Mouse (Mus musculus): ENCODE data around the gene Arhgap18. TPM values are rescaled to one million over a fixed set of nuclear protein-coding genes. Genes with fewer than 3 reads are reported as not detected.

Gene Arhgap18
- polyA plus RNA-seq, 1 experiment from 2014 or later = 11.1 TPM

GRCm38 (mm10) chr10:26855851-26856535 lies 102.8 kb downstream of the Arhgap18 start:
- no peaks in the 10 kb centered on the region for H3K27me3 ChIP-seq (replicated peaks; ENCODE audit: low read depth, poor library complexity, severe bottlenecking)
- H3K9me3 ChIP-seq = no peaks in the 10 kb centered on the region
- H3K4me1 ChIP-seq = no peaks in the 10 kb centered on the region
- no peak overlapping the region for H3K27ac ChIP-seq (replicated peaks)
- no peak for DNase-seq (ENCODE audit: low spot score)
- no peak overlapping the region for H3K4me3 ChIP-seq
- no peaks in the 10 kb centered on the region for H3K36me3 ChIP-seq (replicated peaks)
- WGBS = 86% methylated on average over 8 of the region's 8 CpGs

- Histone ChIP-seq H3K4me1 (no peaks in the 10 kb centered on the region), H3K36me3 (replicated peaks) (no peaks in the 10 kb centered on the region), H3K27ac (replicated peaks) (no peak overlapping the region), H3K4me3 (no peak overlapping the region), H3K27me3 (replicated peaks; ENCODE audit: low read depth, poor library complexity, severe bottlenecking) (no peaks in the 10 kb centered on the region), H3K9me3 (no peaks in the 10 kb centered on the region)
- WGBS = 85% methylated on average over 4 of the region's 4 CpGs
- DNase-seq (ENCODE audit: low spot score) = no peak
These were observed 104.4 kb downstream of the Arhgap18 start for GRCm38 (mm10) chr10:26857583-26857982.

DNA sequence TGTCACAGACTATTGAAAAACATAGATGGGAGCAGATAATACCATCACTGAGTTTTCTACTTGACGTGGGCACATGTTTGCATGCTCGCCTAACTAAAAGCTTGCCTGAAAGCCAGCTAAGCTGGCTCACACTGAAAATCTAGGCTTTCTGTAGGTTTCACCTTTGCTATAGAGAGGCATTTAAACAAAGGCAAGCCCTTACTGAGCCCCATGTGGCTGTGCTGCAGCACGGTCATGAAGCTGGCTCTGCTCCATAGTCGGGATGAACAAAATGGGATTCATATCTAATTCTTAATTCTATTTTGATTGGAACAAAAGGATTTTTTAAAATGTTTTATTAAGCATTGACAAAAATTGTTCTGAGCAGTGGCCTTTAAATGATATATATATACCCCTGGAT lies 105.3 kb downstream of the Arhgap18 start:
- H3K4me1 ChIP-seq = no peaks in the 10 kb centered on the region
- WGBS = 88% methylated on average over 4 of the region's 4 CpGs
- no peak overlapping the region for H3K27ac ChIP-seq (replicated peaks)
- H3K36me3 ChIP-seq (replicated peaks) = no peaks in the 10 kb centered on the region
- no peaks in the 10 kb centered on the region for H3K9me3 ChIP-seq
- H3K27me3 ChIP-seq (replicated peaks; ENCODE audit: low read depth, poor library complexity, severe bottlenecking) = no peaks in the 10 kb centered on the region
- no peak overlapping the region for H3K4me3 ChIP-seq
- no peak for DNase-seq (ENCODE audit: low spot score)

DNA sequence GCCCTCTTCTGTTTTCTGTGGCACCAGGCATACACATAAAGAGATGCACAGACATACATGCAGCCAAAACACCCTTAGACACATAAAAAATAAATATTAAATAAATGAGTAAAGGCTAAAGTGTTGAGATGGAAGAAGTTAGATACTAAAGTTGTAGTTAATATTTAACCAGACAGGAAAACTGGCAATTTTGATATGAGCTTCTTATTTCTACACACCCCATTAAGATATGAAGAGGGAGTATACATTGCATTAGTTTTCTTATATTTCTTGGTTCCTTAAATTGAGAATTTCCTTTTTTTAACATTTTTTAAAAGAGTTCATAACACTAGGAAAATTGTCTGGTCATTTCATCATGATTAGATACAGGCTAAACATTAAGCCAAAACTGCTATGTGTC lies 108.0 kb downstream of the Arhgap18 start:
- Histone ChIP-seq H3K27ac (replicated peaks) (no peak overlapping the region), H3K4me1 (no peaks in the 10 kb centered on the region), H3K4me3 (no peak overlapping the region), H3K9me3 (no peaks in the 10 kb centered on the region), H3K27me3 (replicated peaks; ENCODE audit: low read depth, poor library complexity, severe bottlenecking) (no peaks in the 10 kb centered on the region), H3K36me3 (replicated peaks) (no peaks in the 10 kb centered on the region)
- DNase-seq (ENCODE audit: low spot score) = no peak

DNA sequence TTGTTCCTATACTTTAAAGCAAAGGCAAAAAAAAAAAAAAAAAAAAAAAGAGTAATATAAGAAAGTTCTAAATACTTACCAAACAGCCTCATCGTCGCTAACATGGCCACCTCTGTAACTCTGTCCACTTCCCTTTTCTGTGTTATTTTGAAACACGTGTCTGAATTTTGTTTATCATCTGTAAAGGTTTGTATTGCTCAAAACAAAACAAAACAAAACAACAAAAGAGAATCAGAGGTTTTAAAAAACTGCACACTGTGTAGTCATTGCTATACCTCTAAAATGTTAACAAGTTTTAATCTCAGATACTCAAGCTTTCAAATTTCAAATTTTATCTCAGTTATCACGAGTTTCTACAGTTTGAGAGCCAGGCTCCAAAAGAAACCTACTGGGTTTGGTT lies 109.0 kb downstream of the Arhgap18 start:
- DNase-seq (ENCODE audit: low spot score) = no peak
- 89% methylated on average over 4 of the region's 4 CpGs for WGBS
- Histone ChIP-seq H3K27me3 (replicated peaks; ENCODE audit: low read depth, poor library complexity, severe bottlenecking) (no peaks in the 10 kb centered on the region), H3K9me3 (no peaks in the 10 kb centered on the region), H3K4me1 (no peaks in the 10 kb centered on the region), H3K36me3 (replicated peaks) (no peaks in the 10 kb centered on the region), H3K27ac (replicated peaks) (no peak overlapping the region), H3K4me3 (no peak overlapping the region)

- no peaks in the 10 kb centered on the region for H3K27me3 ChIP-seq (replicated peaks; ENCODE audit: low read depth, poor library complexity, severe bottlenecking)
- WGBS = 81% methylated on average over 1 of the region's 1 CpGs
- H3K4me3 ChIP-seq = no peak overlapping the region
- H3K9me3 ChIP-seq = no peaks in the 10 kb centered on the region
- no peaks in the 10 kb centered on the region for H3K4me1 ChIP-seq
- no peaks in the 10 kb centered on the region for H3K36me3 ChIP-seq (replicated peaks)
- DNase-seq (ENCODE audit: low spot score) = no peak
- H3K27ac ChIP-seq (replicated peaks) = no peak overlapping the region
These were observed 110.8 kb downstream of the Arhgap18 start for GRCm38 (mm10) chr10:26863982-26864381.

DNA sequence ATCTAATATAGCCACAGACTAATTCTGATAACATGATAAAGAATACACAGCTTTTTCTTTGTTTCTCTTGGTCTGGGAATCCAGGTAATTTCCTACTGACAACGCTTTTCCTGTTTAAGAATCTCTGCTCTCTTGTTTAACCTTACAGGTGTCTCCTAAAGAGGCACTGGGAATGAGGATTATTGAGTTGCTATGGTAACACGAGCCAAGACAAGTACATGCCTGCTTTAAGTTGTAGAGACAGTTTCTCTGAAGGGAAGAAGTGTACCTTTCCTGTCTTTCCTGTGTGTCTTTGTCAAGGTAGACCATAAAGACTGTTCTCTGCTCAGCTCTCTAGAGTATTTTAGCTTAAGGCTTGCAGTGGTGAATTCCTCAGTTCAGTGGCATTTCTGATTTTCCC lies 117.6 kb downstream of the Arhgap18 start:
- no peaks in the 10 kb centered on the region for H3K4me1 ChIP-seq
- no peaks in the 10 kb centered on the region for H3K9me3 ChIP-seq
- no peak overlapping the region for H3K4me3 ChIP-seq
- no peak overlapping the region for H3K27ac ChIP-seq (replicated peaks)
- no peaks in the 10 kb centered on the region for H3K36me3 ChIP-seq (replicated peaks)
- DNase-seq (ENCODE audit: low spot score) = no peak
- no peaks in the 10 kb centered on the region for H3K27me3 ChIP-seq (replicated peaks; ENCODE audit: low read depth, poor library complexity, severe bottlenecking)
- 55% methylated on average over 2 of the region's 2 CpGs for WGBS

DNA sequence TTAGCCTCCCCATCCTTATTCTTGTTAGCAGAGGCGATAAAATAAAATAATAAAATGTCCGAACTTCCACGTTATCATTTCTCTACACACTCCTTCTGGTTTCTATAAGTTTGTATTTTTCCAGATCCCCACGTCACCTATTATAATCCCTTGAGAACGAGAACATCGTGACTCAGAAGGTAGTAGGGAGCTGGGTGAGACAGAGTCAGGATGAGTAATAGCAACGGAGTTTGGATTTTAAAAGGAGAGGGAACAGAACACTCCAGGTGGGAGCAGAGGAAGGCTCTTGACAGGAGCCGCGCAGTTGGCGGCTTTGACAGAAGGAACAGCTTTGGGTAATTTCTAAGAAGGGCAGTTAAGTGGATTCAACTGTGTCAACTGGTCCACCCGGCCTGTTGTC lies 124.1 kb downstream of the Arhgap18 start:
- H3K27me3 ChIP-seq (replicated peaks; ENCODE audit: low read depth, poor library complexity, severe bottlenecking) = no peaks in the 10 kb centered on the region
- WGBS = 81% methylated on average over 11 of the region's 11 CpGs
- no peaks in the 10 kb centered on the region for H3K4me1 ChIP-seq

DNA sequence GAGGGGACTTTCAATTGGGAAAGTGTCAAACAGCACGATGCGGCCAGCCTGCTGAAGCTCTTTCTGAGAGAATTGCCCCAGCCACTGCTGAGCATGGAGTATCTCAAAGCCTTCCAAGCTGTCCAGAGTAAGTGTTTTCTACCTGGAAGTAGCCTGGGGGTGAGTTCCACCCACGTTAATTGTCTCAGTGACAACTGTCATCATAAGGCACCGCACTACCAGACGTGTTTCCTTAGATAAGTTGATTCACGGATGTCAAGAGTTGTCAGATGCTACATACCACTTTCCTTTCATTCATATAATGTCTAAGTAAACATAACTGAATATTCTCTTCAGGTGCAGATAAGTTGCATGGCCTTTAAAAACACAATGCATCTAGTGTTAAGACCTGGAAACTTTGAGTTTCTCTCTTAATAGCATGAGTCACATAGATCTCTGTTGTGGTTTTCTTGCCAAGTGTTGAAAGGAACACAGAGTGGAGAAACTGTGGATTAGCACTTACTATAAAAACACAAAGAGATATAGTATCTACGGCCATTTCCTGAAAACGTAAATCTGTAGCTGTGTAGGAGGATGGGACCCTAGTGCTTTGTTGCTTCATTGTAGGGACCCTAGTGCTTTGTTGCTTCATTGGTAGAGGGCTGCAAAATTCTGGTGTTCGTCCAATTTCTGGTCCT lies 125.8 kb downstream of the Arhgap18 start:
- H3K27ac ChIP-seq (replicated peaks) = no peak overlapping the region
- no peaks in the 10 kb centered on the region for H3K36me3 ChIP-seq (replicated peaks)
- H3K4me1 ChIP-seq = no peaks in the 10 kb centered on the region
- H3K4me3 ChIP-seq = no peak overlapping the region
- no peaks in the 10 kb centered on the region for H3K27me3 ChIP-seq (replicated peaks; ENCODE audit: low read depth, poor library complexity, severe bottlenecking)
- WGBS = 83% methylated on average over 9 of the region's 9 CpGs
- H3K9me3 ChIP-seq = no peaks in the 10 kb centered on the region
- DNase-seq (ENCODE audit: low spot score) = no peak

More for the DNA sequence above, 124.1 kb downstream of the Arhgap18 start:
- Histone ChIP-seq H3K36me3 (replicated peaks) (no peaks in the 10 kb centered on the region), H3K4me3 (no peak overlapping the region), H3K27ac (replicated peaks) (no peak overlapping the region), H3K9me3 (no peaks in the 10 kb centered on the region)
- DNase-seq (ENCODE audit: low spot score) = no peak

- Histone ChIP-seq H3K9me3 (no peaks in the 10 kb centered on the region), H3K27ac (replicated peaks) (no peak overlapping the region), H3K36me3 (replicated peaks) (no peaks in the 10 kb centered on the region), H3K27me3 (replicated peaks; ENCODE audit: low read depth, poor library complexity, severe bottlenecking) (no peaks in the 10 kb centered on the region), H3K4me1 (peaks cover 5% of the 10 kb centered on the region), H3K4me3 (no peak overlapping the region)
- 78% methylated on average over 8 of the region's 8 CpGs for WGBS
- DNase-seq (ENCODE audit: low spot score) = no peak
These were observed 131.7 kb downstream of the Arhgap18 start for GRCm38 (mm10) chr10:26884949-26885348.

DNA sequence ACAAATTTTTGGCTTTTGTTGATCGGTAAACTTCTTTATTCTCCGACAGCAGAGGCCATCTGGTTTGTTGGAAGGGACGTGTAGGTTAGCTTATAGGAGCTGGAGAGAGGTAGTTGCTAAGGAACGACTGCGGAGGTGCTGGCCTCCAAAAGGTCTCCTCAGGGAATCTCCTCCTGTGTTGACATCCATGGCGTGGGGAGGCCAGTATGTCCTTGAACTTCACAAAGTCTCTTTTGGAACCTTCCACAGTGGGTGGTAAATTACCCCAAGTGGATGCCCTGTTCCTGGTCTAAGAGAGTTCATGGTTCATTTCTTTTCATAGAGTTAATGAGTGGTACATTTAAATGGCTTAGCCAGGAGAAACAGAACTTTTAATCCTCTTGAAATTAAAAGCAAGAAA lies 136.0 kb downstream of the Arhgap18 start:
- Histone ChIP-seq H3K36me3 (replicated peaks) (no peaks in the 10 kb centered on the region), H3K27ac (replicated peaks) (no peak overlapping the region), H3K9me3 (no peaks in the 10 kb centered on the region), H3K4me3 (no peak overlapping the region), H3K4me1 (peaks cover 5% of the 10 kb centered on the region), H3K27me3 (replicated peaks; ENCODE audit: low read depth, poor library complexity, severe bottlenecking) (no peaks in the 10 kb centered on the region)
- DNase-seq (ENCODE audit: low spot score) = no peak
- 40% methylated on average over 6 of the region's 6 CpGs for WGBS

- 79% methylated on average over 2 of the region's 2 CpGs for WGBS
These were observed 136.5 kb downstream of the Arhgap18 start for GRCm38 (mm10) chr10:26889754-26890153.

DNA sequence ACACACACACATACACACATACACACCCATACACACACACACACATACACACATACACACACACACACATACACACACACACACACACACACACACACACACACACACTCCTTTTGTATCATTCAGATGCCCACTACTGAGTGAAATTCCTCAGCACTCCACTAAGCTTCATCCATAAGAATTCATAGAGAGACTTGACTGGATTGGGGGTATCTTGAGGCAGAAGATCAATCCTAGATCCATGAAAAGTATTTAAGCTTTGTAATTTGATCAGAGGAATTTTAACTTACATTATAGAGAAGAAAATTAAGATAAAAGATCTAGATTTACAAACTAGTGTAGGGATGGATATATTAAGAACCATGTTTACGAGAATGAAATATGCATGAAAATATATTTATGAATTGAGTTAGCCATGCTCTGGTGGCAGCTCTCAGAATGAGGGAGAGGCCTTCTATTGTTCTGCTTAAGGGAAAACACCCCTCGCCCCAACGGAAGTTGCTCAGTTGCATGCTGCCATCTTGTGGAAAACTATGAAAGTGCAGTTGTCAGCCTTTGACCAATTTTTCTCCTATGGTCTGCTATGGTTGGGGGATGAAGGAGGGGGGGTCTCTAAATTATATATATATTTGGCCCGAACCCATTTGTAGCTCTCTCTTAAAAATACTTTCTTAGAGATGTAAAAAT lies 137.2 kb downstream of the Arhgap18 start:
- no peaks in the 10 kb centered on the region for H3K27me3 ChIP-seq (replicated peaks; ENCODE audit: low read depth, poor library complexity, severe bottlenecking)
- 0 out of 2 replicates have a peak overlapping the region, but pooled peaks have one; percentile 20 for H3K27ac ChIP-seq (replicated peaks)
- H3K4me1 ChIP-seq = peaks cover 4% of the 10 kb centered on the region
- peak; percentile 63 for DNase-seq (ENCODE audit: low spot score)
- 9% methylated on average over 4 of the region's 4 CpGs for WGBS
- H3K36me3 ChIP-seq (replicated peaks) = no peaks in the 10 kb centered on the region
- H3K9me3 ChIP-seq = no peaks in the 10 kb centered on the region
- H3K4me3 ChIP-seq = no peak overlapping the region

More at GRCm38 (mm10) chr10:26889754-26890153, 136.5 kb downstream of the Arhgap18 start:
- Histone ChIP-seq H3K9me3 (no peaks in the 10 kb centered on the region), H3K4me1 (peaks cover 5% of the 10 kb centered on the region), H3K36me3 (replicated peaks) (no peaks in the 10 kb centered on the region), H3K27me3 (replicated peaks; ENCODE audit: low read depth, poor library complexity, severe bottlenecking) (no peaks in the 10 kb centered on the region), H3K27ac (replicated peaks) (no peak overlapping the region), H3K4me3 (no peak overlapping the region)
- no peak for DNase-seq (ENCODE audit: low spot score)
